Mouse (Mus musculus): ENCODE results near the gene Foxp1. TPM values are rescaled to one million over a fixed set of nuclear protein-coding genes. Genes with fewer than 3 reads are reported as not detected.

Gene Foxp1
- polyA plus RNA-seq, 1 experiment from 2014 or later: 38.0 TPM

- no peak overlapping the region for H3K4me2 ChIP-seq (ENCODE audit: low read length)
- ATAC-seq (replicated peaks; ENCODE audit: low FRiP score, low read depth) (no peak), DNase-seq (ENCODE audit: low spot score) (no peak)
- peaks cover 15% of the 10 kb centered on the region; the same call in 1 of the 2 replicates for H3K4me1 ChIP-seq (replicated peaks; ENCODE audit: insufficient read depth, low read length)
- H3K36me3 ChIP-seq (ENCODE audit: insufficient read depth, low read length): no peaks in the 10 kb centered on the region
- 89% methylated on average over 10 of the region's 10 CpGs for WGBS
- no peaks in the 10 kb centered on the region for H3K9me3 ChIP-seq (replicated peaks; ENCODE audit: low read length)
- no peak overlapping the region for H3K4me3 ChIP-seq (replicated peaks; ENCODE audit: low read depth, low read length)
- TF ChIP-seq CTCF (IDR thresholded peaks at IDR 0.05; ENCODE audit: low read depth): no peak
- no peak overlapping the region for H3K27ac ChIP-seq
- no peak overlapping the region for H3K9ac ChIP-seq (ENCODE audit: low read depth, low read length)
- H3K27me3 ChIP-seq (ENCODE audit: insufficient read depth, low read length): no peaks in the 10 kb centered on the region
Observed at GRCm38 (mm10) chr6:99339986-99340721, 182.4 kb downstream of the Foxp1 start.

GRCm38 (mm10) chr6:99339343-99339620 is 183.2 kb downstream of the Foxp1 start:
- Histone ChIP-seq H3K36me3 (ENCODE audit: insufficient read depth, low read length) (no peaks in the 10 kb centered on the region), H3K4me2 (ENCODE audit: low read length) (no peak overlapping the region), H3K27ac (no peak overlapping the region), H3K4me3 (replicated peaks; ENCODE audit: low read depth, low read length) (no peak overlapping the region), H3K27me3 (ENCODE audit: insufficient read depth, low read length) (no peaks in the 10 kb centered on the region), H3K9me3 (replicated peaks; ENCODE audit: low read length) (no peaks in the 10 kb centered on the region), H3K4me1 (replicated peaks; ENCODE audit: insufficient read depth, low read length) (peaks cover 15% of the 10 kb centered on the region; the same call in 1 of the 2 replicates), H3K9ac (ENCODE audit: low read depth, low read length) (no peak overlapping the region)
- ATAC-seq (replicated peaks; ENCODE audit: low FRiP score, low read depth) (no peak), DNase-seq (ENCODE audit: low spot score) (no peak)
- no peak for TF ChIP-seq CTCF (IDR thresholded peaks at IDR 0.05; ENCODE audit: low read depth)
- 33% methylated on average over 5 of the region's 5 CpGs for WGBS

DNA sequence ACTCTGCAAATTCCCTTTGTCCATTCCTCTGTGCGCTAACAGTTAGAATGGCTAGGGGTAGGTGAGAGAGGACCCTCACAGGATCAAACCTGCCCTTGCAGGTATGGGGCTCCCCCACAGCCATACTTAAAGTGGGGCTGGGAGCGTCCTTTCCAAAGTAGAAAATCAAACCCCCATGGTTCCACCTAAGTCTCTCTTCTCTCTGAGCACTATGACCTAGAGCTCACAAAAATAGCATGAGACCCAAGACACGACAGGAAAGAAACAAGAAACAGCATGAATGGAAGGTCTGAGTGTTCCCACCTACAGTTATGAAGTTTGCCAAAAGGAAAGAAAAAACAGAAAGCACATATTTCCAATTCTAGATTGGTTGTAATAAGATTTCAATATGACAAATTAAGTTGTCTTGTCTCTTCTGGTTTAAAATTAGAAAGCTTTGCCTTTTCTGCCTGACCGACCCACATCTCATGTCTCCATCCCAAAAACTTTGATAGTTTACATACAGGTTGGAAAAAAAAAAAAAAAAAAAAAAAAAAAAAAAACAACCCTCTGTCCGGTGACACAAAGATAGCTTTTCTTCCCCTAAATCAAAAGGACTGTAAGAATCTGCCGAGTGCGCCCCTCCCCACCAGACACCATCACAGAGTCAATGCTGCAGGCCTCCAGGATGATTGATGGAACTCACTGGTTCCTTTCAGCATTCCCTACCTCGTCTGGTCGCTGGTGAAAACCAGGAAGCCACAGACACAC is 183.8 kb downstream of the Foxp1 start:
- no peaks in the 10 kb centered on the region for H3K36me3 ChIP-seq (ENCODE audit: insufficient read depth, low read length)
- H3K27ac ChIP-seq: no peak overlapping the region
- no peaks in the 10 kb centered on the region for H3K9me3 ChIP-seq (replicated peaks; ENCODE audit: low read length)
- DNase-seq (ENCODE audit: low spot score) (no peak), ATAC-seq (replicated peaks; ENCODE audit: low FRiP score, low read depth) (no peak)
- peaks cover 15% of the 10 kb centered on the region; the same call in 1 of the 2 replicates for H3K4me1 ChIP-seq (replicated peaks; ENCODE audit: insufficient read depth, low read length)
- WGBS: 41% methylated on average over 9 of the region's 9 CpGs
- no peak overlapping the region for H3K4me2 ChIP-seq (ENCODE audit: low read length)
- H3K9ac ChIP-seq (ENCODE audit: low read depth, low read length): no peak overlapping the region
- no peak for TF ChIP-seq CTCF (IDR thresholded peaks at IDR 0.05; ENCODE audit: low read depth)
- H3K4me3 ChIP-seq (replicated peaks; ENCODE audit: low read depth, low read length): no peak overlapping the region
- no peaks in the 10 kb centered on the region for H3K27me3 ChIP-seq (ENCODE audit: insufficient read depth, low read length)

DNA sequence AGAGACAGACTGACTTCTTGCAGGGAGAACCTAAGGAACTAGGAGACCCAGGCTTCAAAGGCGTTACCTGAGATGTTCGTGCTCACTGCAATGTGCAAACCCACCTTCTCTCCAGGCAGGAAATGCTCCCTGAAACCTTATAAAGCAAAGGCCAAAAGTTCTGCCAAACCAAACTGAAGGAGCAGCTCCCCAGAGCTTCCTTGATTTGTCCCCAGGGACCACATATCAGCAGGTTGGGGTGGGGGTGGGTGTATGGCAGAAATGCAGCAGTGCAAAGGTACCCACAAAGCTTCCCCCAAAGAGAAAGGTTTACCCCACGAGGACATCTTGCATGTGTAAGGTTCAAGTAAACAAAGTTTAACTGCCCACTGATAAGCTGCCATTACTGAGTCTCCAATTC is 184.3 kb downstream of the Foxp1 start:
- 23% methylated on average over 3 of the region's 3 CpGs for WGBS
- Histone ChIP-seq H3K9me3 (replicated peaks; ENCODE audit: low read length) (no peaks in the 10 kb centered on the region), H3K4me3 (replicated peaks; ENCODE audit: low read depth, low read length) (no peak overlapping the region), H3K27ac (no peak overlapping the region), H3K36me3 (ENCODE audit: insufficient read depth, low read length) (no peaks in the 10 kb centered on the region), H3K9ac (ENCODE audit: low read depth, low read length) (no peak overlapping the region), H3K27me3 (ENCODE audit: insufficient read depth, low read length) (no peaks in the 10 kb centered on the region), H3K4me1 (replicated peaks; ENCODE audit: insufficient read depth, low read length) (peaks cover 15% of the 10 kb centered on the region; the same call in 1 of the 2 replicates), H3K4me2 (ENCODE audit: low read length) (no peak overlapping the region)
- no peak for TF ChIP-seq CTCF (IDR thresholded peaks at IDR 0.05; ENCODE audit: low read depth)
- no peak for DNase-seq (ENCODE audit: low spot score)
- no peak for ATAC-seq (replicated peaks; ENCODE audit: low FRiP score, low read depth)

DNA sequence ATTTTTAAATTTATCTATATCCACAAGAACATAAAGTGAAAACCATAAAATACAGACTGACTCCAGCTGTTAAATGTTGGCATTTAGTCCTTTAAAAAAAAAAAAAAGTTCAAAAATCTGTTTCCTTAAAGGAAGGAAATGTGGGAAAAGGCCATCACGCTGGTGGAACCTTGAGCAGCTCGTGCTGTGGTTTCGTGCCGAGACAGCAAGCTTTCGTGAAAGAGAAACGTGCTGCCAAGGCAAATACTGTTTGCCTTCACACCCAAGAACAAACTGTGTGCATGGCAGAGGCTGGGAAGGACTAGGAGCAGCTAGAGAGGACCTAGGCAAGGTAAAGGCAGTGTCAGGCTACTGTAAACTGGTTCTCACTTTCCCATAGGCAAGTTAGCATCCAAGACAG is 184.9 kb downstream of the Foxp1 start:
- no peaks in the 10 kb centered on the region for H3K9me3 ChIP-seq (replicated peaks; ENCODE audit: low read length)
- H3K9ac ChIP-seq (ENCODE audit: low read depth, low read length): no peak overlapping the region
- ATAC-seq (replicated peaks; ENCODE audit: low FRiP score, low read depth) (no peak), DNase-seq (ENCODE audit: low spot score) (peak; percentile 58)
- H3K36me3 ChIP-seq (ENCODE audit: insufficient read depth, low read length): no peaks in the 10 kb centered on the region
- H3K4me2 ChIP-seq (ENCODE audit: low read length): no peak overlapping the region
- WGBS: 37% methylated on average over 6 of the region's 6 CpGs
- no peaks in the 10 kb centered on the region for H3K27me3 ChIP-seq (ENCODE audit: insufficient read depth, low read length)
- H3K27ac ChIP-seq: no peak overlapping the region
- TF ChIP-seq CTCF (IDR thresholded peaks at IDR 0.05; ENCODE audit: low read depth): no peak
- no peak overlapping the region for H3K4me3 ChIP-seq (replicated peaks; ENCODE audit: low read depth, low read length)
- peaks cover 15% of the 10 kb centered on the region; the same call in 1 of the 2 replicates for H3K4me1 ChIP-seq (replicated peaks; ENCODE audit: insufficient read depth, low read length)

DNA sequence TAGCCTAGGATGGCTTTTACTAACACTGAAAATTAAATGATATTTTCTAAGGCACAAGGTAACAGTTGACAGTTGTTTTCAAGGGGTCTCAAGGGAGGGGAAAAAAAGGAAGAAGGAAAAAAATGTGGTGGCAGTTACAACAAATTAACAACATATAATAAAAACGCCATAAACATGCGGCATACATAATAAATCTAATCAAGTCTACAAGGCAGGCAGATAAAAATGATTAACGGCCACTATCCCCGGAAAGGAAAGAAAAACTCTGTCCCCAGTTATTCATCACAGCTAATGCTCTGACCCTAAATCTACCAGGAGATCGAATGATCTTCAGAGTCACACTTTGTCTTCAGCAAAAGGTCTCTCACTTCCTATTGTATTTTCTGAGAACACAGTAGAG is 186.3 kb downstream of the Foxp1 start:
- H3K9me3 ChIP-seq (replicated peaks; ENCODE audit: low read length): no peaks in the 10 kb centered on the region
- peak; percentile 72 for DNase-seq (ENCODE audit: low spot score)
- TF ChIP-seq CTCF (IDR thresholded peaks at IDR 0.05; ENCODE audit: low read depth): no peak
- H3K4me1 ChIP-seq (replicated peaks; ENCODE audit: insufficient read depth, low read length): peaks cover 15% of the 10 kb centered on the region; the same call in 1 of the 2 replicates
- H3K36me3 ChIP-seq (ENCODE audit: insufficient read depth, low read length): no peaks in the 10 kb centered on the region
- H3K27ac ChIP-seq: no peak overlapping the region
- no peak overlapping the region for H3K9ac ChIP-seq (ENCODE audit: low read depth, low read length)
- H3K27me3 ChIP-seq (ENCODE audit: insufficient read depth, low read length): no peaks in the 10 kb centered on the region
- H3K4me2 ChIP-seq (ENCODE audit: low read length): no peak overlapping the region
- no peak for ATAC-seq (replicated peaks; ENCODE audit: low FRiP score, low read depth)
- 10% methylated on average over 5 of the region's 5 CpGs for WGBS
- no peak overlapping the region for H3K4me3 ChIP-seq (replicated peaks; ENCODE audit: low read depth, low read length)
